Mouse (Mus musculus): ENCODE measurements around the gene H2-Q10.
"Not testable (repeated sequence)": the region's sequence is repeated elsewhere in the genome, so short reads cannot be mapped to it uniquely, and the experiment has no call there.

H2-Q10 gene

GRCm38 (mm10) chr17:35469842-35470751, at the start of gene H2-Q10:
TSS of gene H2-Q10 (plus strand) at chr17:35470089.
- no peak for DNase-seq (ENCODE audit: low spot score in 2 of 2)

GRCm38 (mm10) chr17:35420206-35420810, 49.6 kb upstream of the H2-Q10 start:
- not testable (repeated sequence) for DNase-seq (ENCODE audit: low spot score in 2 of 2)

GRCm38 (mm10) chr17:35421331-35421730, 48.6 kb upstream of the H2-Q10 start:
- not testable (repeated sequence) for DNase-seq (ENCODE audit: low spot score in 2 of 2)

GRCm38 (mm10) chr17:35422360-35422759, 47.5 kb upstream of the H2-Q10 start:
- not testable (repeated sequence) for DNase-seq (ENCODE audit: low spot score in 2 of 2)

GRCm38 (mm10) chr17:35423131-35423810, 46.6 kb upstream of the H2-Q10 start:
- not testable (repeated sequence) for DNase-seq (ENCODE audit: low spot score in 2 of 2)

- DNase-seq (ENCODE audit: low spot score in 2 of 2), result not testable (repeated sequence)
Measured at GRCm38 (mm10) chr17:35424106-35424505, 45.8 kb upstream of the H2-Q10 start.

GRCm38 (mm10) chr17:35424624-35425416, 45.1 kb upstream of the H2-Q10 start, which contains the start of gene H2-Q6:
TSS of gene H2-Q6 (plus strand) at chr17:35424850.
- peak; percentile 57 to 76 for DNase-seq (ENCODE audit: low spot score in 2 of 2)

GRCm38 (mm10) chr17:35425474-35425873, 44.4 kb upstream of the H2-Q10 start:
- DNase-seq (ENCODE audit: low spot score in 2 of 2), result not testable (repeated sequence)

- DNase-seq (ENCODE audit: low spot score in 2 of 2), result not testable (repeated sequence)
Measured at GRCm38 (mm10) chr17:35428883-35429282, 41.0 kb upstream of the H2-Q10 start.

- DNase-seq (ENCODE audit: low spot score in 2 of 2), result not testable (repeated sequence)
Measured at GRCm38 (mm10) chr17:35430671-35431070, 39.2 kb upstream of the H2-Q10 start.

GRCm38 (mm10) chr17:35432167-35432566, 37.7 kb upstream of the H2-Q10 start:
- DNase-seq (ENCODE audit: low spot score in 2 of 2), result not testable (repeated sequence)

- not testable (repeated sequence) for DNase-seq (ENCODE audit: low spot score in 2 of 2)
Measured at GRCm38 (mm10) chr17:35434836-35435235, 35.1 kb upstream of the H2-Q10 start.

- DNase-seq (ENCODE audit: low spot score in 2 of 2), result not testable (repeated sequence)
Measured at GRCm38 (mm10) chr17:35435577-35435976, 34.3 kb upstream of the H2-Q10 start.

- DNase-seq (ENCODE audit: low spot score in 2 of 2), result not testable (repeated sequence)
Measured at GRCm38 (mm10) chr17:35437386-35437936, 32.4 kb upstream of the H2-Q10 start.

- DNase-seq (ENCODE audit: low spot score in 2 of 2), result not testable (repeated sequence)
Measured at GRCm38 (mm10) chr17:35438395-35438794, 31.5 kb upstream of the H2-Q10 start.

- peak; percentile 87 to 93 for DNase-seq (ENCODE audit: low spot score in 2 of 2)
Measured at GRCm38 (mm10) chr17:35438885-35439284, 31.0 kb upstream of the H2-Q10 start, which contains the start of gene H2-Q7. TSS of gene H2-Q7 (plus strand) at chr17:35439155.

GRCm38 (mm10) chr17:35439295-35439747, 30.6 kb upstream of the H2-Q10 start:
- DNase-seq (ENCODE audit: low spot score in 2 of 2), result not testable (repeated sequence)

GRCm38 (mm10) chr17:35439925-35440645, 29.8 kb upstream of the H2-Q10 start:
- DNase-seq (ENCODE audit: low spot score in 2 of 2), result not testable (repeated sequence)

GRCm38 (mm10) chr17:35442376-35442775, 27.5 kb upstream of the H2-Q10 start:
- not testable (repeated sequence) for DNase-seq (ENCODE audit: low spot score in 2 of 2)

GRCm38 (mm10) chr17:35444510-35444909, 25.4 kb upstream of the H2-Q10 start:
- not testable (repeated sequence) for DNase-seq (ENCODE audit: low spot score in 2 of 2)
